Mouse (Mus musculus) testis, adult 2 months (tissue): ENCODE data around the gene Trim11.

ENCODE experiments used
- CTCF ChIP-seq: fragments of 200-500 bp; IDR thresholded peaks from 2 replicates; pipeline ENCODE4 v1.5.1; 2012; ENCODE audit warnings: low read depth, mild to moderate bottlenecking, inconsistent platforms, low read length, moderate library complexity; ENCODE audit not compliant: control insufficient read depth, insufficient read depth, insufficient replicate concordance
- POLR2A ChIP-seq: fragments of 200-500 bp; IDR thresholded peaks from 2 replicates; pipeline ENCODE4 v1.6.1; 2012; ENCODE audit warnings: low read depth, mild to moderate bottlenecking, inconsistent platforms, low read length, moderate library complexity; ENCODE audit not compliant: control insufficient read depth

DNA sequence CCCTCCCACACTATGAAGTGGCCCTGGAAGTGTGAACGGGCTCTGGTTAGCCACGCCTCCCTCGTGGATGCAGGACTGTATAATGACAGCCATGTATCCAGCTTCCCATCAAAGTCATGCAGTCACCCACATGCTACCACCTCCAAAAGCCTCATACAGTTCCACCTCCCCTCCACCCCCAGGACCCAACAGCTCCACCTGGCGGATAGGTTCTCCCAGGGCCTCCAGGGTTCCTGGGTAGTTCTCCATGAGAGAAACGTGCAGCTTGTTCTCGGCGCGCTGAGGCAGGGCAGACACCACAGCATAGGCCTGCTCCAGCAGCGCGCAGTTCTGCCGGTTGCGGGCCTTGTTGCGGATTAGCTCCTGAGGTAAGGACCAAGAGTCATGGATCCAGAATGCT is 51.1 kb downstream of the Trim11 start:
- TF ChIP-seq POLR2A (no peak), CTCF (no peak)
